Mouse (Mus musculus) ovary, postnatal 36 days (tissue): Measurements from ENCODE around the gene 5730522E02Rik.
"Not testable (repeated sequence)": the region's sequence is repeated elsewhere in the genome, so short reads cannot be mapped to it uniquely, and the experiment has no call there.

Source experiments
- DNase-seq: peaks from one replicate; pipeline ENCODE4 v3.0.0; 2022; ENCODE audit warnings: low spot score, mixed read lengths

5730522E02Rik gene

GRCm38 (mm10) chr11:26210582-26211180, at the start of gene 5730522E02Rik:
Gene 5730522E02Rik, minus strand, starts transcription at chr11:26210763.
- DNase-seq, result no peak

GRCm38 (mm10) chr11:26236540-26236939, 26.0 kb upstream of the 5730522E02Rik start:
- no peak for DNase-seq

GRCm38 (mm10) chr11:26229895-26230294, 19.3 kb upstream of the 5730522E02Rik start:
- no peak for DNase-seq

GRCm38 (mm10) chr11:26213643-26214042, 3.1 kb upstream of the 5730522E02Rik start:
- not testable (repeated sequence) for DNase-seq

- DNase-seq, result peak; percentile 75
Observed at GRCm38 (mm10) chr11:26209811-26210581, 567 bp downstream of the 5730522E02Rik start.

- DNase-seq, result no peak
Observed at GRCm38 (mm10) chr11:26203466-26203865, 7.1 kb downstream of the 5730522E02Rik start.

- no peak for DNase-seq
Observed at GRCm38 (mm10) chr11:26202842-26203241, 7.7 kb downstream of the 5730522E02Rik start.

GRCm38 (mm10) chr11:26201778-26202097, 8.8 kb downstream of the 5730522E02Rik start:
- no peak for DNase-seq

GRCm38 (mm10) chr11:26200970-26201777, 9.4 kb downstream of the 5730522E02Rik start:
- peak; percentile 32 for DNase-seq

GRCm38 (mm10) chr11:26195468-26195867, 15.1 kb downstream of the 5730522E02Rik start:
- DNase-seq, result no peak

- no peak for DNase-seq
Observed at GRCm38 (mm10) chr11:26187231-26187967, 23.2 kb downstream of the 5730522E02Rik start.

- DNase-seq, result no peak
Observed at GRCm38 (mm10) chr11:26170572-26170971, 40.0 kb downstream of the 5730522E02Rik start.

- DNase-seq, result no peak
Observed at GRCm38 (mm10) chr11:26167609-26167971, 43.0 kb downstream of the 5730522E02Rik start.

- DNase-seq, result no peak
Observed at GRCm38 (mm10) chr11:26166966-26167608, 43.5 kb downstream of the 5730522E02Rik start.

- no peak for DNase-seq
Observed at GRCm38 (mm10) chr11:26164651-26165259, 45.8 kb downstream of the 5730522E02Rik start.

GRCm38 (mm10) chr11:26161354-26161753, 49.2 kb downstream of the 5730522E02Rik start:
- DNase-seq, result no peak

GRCm38 (mm10) chr11:26159033-26159432, 51.5 kb downstream of the 5730522E02Rik start:
- DNase-seq, result no peak

- no peak for DNase-seq
Observed at GRCm38 (mm10) chr11:26140024-26140423, 70.5 kb downstream of the 5730522E02Rik start.

- no peak for DNase-seq
Observed at GRCm38 (mm10) chr11:26138013-26138412, 72.5 kb downstream of the 5730522E02Rik start.

GRCm38 (mm10) chr11:26130911-26131310, 79.7 kb downstream of the 5730522E02Rik start:
- DNase-seq, result peak; percentile 5

- DNase-seq, result no peak
Observed at GRCm38 (mm10) chr11:26129054-26129453, 81.5 kb downstream of the 5730522E02Rik start.
